Mouse (Mus musculus): ENCODE measurements at regions not wholly inside any gene's neighbourhood (a gene's known extent, or its start where the extent isn't known, plus 50 kb on each side); places are given as distances from the start of the nearest gene placed in this dataset.
A peak's percentile ranks its signal among the peaks of the same experiment; 100 is the strongest.

DNA sequence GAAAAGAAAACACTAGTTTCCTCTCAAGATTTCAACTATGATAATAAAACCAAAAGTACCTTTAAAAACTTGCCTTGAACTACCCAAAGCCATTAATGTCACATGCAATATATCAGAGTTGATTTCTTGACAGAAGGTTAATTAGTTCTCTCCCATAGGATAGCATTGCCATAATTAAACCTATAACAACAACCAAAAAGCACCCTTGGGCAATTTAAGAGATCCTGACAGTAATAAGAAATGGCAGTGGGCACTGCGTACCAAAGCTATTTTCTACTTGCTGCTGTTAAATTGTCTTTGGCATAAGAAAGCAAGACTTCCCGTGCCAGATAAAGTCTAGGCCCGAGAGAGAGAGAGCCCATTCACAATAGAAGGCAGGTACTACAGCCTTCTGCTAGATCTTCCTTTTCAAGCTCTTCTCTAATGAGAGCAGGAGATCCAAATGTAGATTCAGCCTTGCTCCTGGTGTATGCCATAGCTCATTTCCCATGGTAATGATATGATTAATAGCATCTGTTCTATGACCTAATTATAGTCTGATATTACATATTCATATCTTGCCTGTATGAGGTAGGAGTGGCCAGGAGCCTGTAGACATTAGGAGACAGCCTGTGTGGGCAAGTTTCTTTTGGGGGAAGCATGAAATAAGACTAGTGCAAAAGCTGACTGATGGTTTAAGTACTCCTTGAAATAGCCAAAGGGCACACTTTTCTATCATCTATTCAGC, 126.3 kb upstream of the Cd180 start:
- DNase-seq, result no peak
- intact Hi-C loops (cut with DNase I), result no loop called here

DNA sequence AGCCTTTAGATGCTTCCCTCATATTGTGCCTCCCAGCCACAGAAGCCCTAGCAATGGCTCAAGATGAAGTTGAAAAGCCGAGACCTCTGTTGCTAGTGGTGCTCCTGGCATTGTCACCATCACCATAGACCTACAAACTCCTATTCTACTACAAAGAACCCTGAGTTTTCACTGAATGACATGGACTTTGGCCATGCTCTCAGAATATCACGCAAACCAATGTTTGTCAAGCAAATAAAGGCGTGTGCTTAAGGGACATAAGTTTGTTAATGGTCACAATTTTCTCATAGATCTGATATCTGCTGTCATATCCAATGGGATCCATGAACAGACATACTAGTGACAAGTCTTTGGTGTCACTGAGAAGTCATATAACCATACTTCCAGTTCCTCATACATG, 123.8 kb upstream of the Cd180 start:
- intact Hi-C loops (cut with DNase I), result no loop called here

DNA sequence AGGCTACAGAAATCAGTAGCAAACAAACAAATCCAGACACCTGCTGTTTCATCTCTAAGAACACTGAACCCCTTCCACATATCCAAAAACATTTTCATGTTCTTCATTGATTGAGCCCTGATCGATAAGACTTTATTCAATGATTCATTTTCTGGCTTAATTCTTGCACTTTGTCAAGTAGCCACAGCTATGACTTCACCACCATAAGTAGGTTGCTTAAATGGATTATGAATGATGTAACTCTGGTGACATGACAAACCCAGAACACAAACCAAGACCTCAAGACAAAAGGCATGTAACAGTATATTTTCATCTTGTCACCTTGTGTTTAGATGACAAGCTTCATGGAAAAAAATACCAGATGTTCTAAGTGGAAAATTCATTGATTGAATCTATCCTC, 123.1 kb upstream of the Cd180 start:
- no peak for DNase-seq
- intact Hi-C loops (cut with DNase I), result no loop called here

More for the DNA sequence above, 123.8 kb upstream of the Cd180 start:
- DNase-seq, result no peak

DNA sequence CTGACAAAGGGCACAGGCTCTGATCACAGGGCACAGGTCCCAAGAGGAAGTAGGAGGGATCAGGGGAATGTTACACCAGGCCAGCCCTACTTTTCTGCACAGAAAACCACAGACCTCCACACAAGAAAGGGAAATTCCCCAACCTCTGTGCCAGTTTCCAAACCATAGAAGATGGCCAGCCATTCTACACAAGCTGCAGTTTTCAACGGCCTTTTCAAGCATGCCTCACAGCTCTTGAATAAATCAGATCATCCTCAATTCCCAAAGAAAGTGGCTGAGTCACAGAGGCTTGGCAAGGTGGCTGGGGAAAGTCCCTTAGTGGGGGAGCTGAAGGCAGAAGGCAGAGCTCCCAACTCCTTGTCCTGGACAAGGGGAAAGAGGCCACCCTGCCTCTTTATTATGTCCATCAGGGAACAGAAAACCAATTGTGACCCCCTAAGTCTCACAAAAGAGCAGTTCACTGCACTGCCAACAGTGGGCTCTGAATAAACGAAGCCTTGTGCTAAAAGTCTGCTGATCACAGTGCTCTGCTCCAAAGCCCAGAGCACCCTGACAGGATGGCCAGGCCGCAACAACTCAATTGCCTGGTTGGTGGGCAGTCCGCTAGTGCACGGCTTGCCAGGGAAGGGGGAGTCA, 120.0 kb upstream of the Cd180 start:
- intact Hi-C loops (cut with DNase I), result no loop called here
- peak; percentile 57 for DNase-seq

DNA sequence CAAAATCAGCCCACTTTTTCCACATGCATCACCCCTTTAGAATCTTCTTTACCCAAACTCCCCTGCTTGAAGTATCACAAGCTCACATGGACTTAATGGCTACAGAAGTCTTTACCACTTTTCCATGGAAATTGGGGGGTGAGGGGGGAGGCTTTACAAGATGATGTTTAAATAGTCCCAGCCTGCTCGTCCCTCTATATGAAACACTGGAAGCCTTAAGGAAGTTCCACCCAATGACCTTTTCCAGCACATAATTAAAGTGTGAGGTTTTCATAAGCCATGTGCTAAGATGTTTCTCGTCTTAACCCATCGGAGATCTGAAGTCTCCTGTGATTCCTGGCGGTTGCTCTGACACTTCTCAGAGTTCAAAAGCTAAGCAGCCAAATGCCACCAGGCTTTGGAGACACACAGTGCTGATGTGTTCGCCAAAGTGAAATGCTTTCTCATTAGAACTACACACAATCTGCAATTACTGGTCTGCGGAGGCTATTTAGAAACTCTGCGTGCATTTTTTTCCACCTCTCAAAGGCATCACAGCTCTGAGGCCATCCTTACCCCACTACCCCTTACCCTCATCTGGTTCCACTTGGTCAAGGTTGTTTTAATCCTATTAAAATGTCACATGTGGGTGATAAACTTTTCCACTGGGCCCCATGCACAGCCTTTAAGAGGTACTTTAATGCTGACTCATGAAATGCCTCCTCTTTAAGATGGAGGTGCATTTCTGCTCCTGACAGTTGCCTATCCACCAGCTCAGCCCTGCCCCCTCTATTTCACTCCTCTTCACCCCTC, 116.3 kb upstream of the Cd180 start:
- no peak for DNase-seq
- intact Hi-C loops (cut with DNase I), result no loop called here

GRCm38 (mm10) chr13:102578811-102579210, 114.5 kb upstream of the Cd180 start:
- DNase-seq, result no peak

GRCm38 (mm10) chr13:102579638-102580037, 113.7 kb upstream of the Cd180 start:
- intact Hi-C loops (cut with DNase I), result no loop called here
- no peak for DNase-seq

More at GRCm38 (mm10) chr13:102578811-102579210, 114.5 kb upstream of the Cd180 start:
- intact Hi-C loops (cut with DNase I), result no loop called here

DNA sequence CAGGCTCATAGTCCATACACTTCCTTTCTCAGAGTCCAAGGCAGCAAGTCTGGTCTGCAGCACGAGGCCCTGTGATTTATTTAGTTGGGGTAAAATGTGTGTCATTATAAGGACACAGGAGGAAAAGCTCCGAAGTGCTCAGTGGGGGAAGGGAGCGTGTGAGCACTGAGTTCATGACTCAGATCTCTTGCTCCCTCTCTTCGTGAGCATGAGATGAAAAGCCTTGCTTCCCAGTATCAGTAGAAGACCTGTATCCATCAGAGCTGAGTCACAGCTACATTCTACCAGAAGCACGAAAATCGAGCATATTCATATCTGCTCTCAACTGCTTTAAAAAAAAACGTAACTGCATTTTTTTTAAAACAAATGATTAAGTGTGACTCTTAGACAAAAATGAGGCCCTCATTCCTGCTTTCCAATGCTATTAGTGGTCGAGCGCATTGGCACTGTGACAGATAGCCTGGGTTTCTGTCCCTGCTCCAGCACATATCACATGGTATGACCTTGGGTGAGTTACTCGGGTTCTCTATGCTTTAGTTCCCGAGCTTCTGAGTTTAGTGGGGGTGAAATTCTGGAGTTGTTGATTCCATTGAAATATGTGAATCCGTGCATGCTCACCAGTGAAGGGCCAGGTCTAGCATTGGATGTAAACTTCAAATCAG, 109.2 kb upstream of the Cd180 start:
- peak; percentile 54 for DNase-seq

GRCm38 (mm10) chr13:102586215-102586614, 107.1 kb upstream of the Cd180 start:
- DNase-seq, result no peak
- intact Hi-C loops (cut with DNase I), result no loop called here

More for the DNA sequence above, 109.2 kb upstream of the Cd180 start:
- intact Hi-C loops (cut with DNase I), result no loop called here

DNA sequence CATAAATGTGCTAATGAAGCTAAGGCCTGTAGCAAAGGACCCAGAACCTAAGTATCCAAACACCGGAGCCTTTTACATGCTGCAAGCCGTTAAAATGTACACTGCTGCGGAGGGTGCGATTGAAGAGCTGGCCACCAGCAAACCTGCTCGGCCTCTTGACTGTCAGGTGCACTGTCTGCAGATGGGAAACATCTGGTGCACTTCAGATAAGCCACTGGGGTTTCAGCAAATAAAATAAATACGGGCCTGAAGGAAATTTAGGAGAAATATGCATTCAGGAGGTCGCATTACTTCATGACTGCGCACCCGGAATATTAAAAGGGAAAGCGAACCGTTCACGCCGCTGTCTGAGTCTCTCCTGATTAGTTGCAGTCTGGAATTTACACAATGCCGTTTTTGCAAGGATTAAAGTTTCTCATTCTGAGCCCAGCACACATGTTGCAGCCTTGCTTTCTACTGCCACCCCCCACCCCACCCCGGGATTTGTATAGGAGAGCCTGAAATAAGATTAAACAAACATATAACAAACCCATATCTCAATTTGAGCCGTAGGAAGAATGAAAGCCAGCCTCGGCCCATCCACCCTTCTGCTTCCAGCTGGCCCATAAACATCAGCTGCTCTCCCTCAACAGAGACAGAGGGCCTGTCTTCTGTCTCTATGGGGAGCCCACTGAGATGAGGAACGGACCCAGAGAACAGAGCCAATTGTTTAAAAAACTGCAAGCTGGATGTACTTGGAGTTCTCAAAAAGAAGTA, 103.5 kb upstream of the Cd180 start:
- DNase-seq, result no peak
- intact Hi-C loops (cut with DNase I), result no loop called here

DNA sequence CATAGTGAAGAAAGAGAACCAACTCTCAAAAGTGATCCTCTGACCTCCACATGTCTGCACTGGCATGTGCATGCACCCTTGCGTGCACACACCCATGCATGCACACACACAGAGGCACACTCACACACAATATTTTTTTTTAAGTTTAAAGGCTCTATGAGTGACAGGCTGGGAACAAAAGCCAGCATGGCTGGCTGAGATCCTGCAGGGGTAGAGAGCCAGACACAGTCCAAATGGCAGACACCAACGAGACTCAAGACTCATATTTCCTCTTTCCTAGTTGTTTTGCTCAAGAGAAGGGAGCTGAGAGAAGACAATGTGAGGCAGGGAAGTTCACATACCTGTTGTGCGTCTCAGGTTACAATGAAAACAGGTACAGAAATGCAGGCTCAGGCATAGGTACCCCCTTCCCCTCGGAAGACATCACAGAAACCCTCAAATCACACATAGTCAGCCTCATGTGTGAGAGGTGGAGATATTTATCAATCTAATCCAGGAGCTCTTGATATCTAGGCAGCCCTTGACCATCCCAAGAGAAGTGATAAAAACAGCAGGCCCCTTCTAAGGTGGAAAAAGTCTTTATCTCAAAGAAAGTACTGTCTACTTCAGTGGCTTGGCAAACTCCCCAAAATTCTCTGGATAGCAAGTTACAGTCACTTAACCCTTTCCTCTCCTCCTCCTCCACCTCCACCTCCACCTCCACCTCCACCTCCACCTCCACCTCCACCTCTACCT, 101.4 kb upstream of the Cd180 start:
- intact Hi-C loops (cut with DNase I), result no loop called here
- DNase-seq, result no peak

DNA sequence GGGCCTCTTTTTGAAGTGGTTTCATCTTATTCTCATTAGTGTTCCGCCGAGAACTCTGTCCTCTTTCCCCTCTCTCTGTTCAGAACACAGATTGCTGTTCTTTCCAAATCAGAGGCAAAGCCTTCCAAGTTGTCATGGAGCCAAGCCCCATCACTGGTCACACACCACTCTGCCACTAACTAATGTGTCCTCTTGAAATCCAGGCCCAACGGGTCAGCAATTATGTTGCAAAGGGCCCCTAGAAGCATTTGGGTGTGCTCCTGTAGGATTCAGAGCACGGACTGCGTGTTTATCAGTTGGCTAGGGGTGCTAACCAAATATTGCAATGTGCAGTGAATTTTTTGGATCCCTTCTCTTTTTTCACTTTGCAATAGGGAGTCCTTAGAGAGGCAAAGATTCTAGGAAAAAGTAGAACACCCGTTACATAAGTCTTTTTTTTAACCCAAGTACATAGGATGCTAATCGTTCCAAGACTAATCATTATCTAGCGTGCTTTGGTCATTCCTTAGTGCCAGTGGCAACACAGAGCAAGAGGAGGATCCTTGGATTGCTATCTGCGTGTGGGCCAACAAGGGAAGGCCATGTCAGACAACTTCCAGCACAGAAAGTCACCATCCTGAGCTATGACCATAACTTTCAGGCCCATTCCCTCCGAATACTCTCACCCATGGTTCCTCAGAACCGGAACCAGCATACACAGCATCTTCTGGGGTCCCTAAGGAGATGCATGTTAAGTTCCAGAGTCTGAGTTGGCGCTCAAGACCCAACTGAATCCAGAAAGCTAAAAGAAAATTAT, 99.8 kb upstream of the Cd180 start:
- intact Hi-C loops (cut with DNase I), result no loop called here
- peak; percentile 67 for DNase-seq

DNA sequence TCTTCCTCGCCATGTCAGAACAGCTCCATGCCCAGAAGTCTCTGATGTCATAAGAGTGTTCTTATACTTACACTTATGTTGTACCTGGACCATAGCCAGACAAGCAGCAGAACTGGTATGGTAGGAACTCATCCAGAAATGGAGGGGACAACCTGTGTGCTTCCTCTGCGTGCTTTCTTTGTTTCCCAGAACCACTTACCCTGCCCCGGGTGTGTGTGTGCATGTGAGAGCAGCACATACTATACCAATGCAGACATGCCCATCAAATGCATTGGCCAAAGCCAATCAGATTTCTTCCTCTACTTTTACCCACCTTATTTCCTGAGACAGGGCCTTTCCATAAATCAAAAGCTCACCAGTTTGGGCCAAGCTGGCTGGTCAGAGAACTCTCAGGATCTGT, 99.2 kb upstream of the Cd180 start:
- intact Hi-C loops (cut with DNase I), result no loop called here
- DNase-seq, result no peak

- no peak for DNase-seq
- intact Hi-C loops (cut with DNase I), result no loop called here
These were observed 97.8 kb upstream of the Cd180 start for GRCm38 (mm10) chr13:102595602-102596001.

DNA sequence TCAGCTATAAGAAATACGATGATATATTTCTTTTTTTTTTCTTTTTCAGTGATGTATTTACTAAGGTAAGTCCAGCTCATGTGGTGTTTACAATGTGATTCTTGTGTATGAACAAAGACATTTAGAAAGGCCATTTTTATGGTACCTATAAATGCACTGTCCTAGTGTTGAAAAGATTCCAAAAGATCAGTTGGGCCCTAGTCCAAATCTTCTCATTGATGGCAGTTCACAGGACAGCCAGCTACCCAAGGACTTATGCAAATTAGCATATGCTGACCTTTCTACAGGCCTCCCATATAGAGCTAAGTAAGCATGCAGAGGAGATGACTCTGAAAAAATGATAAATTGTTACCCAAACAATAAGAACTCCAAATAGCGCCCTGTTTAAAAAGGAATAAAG, 97.3 kb upstream of the Cd180 start:
- intact Hi-C loops (cut with DNase I), result no loop called here
- no peak for DNase-seq

DNA sequence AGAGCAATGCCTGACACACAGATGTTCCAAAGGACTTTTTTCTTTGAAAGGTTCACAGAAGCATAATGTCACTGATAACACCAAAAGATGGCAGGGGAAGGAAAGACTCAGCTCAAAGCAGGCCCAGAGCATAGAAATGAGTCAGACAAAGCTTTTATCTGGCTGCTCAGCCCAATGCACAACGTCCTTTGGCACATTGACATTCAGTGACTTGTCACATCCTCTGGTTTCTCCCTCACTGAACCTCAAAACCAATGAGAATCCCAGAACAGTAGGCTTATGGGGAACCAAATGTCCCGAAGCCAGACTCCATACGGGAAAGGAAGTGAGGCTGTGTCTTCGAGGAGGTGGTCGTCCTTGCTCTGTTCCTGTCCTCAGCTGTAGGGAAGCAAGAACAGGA, 95.2 kb upstream of the Cd180 start:
- intact Hi-C loops (cut with DNase I), result no loop called here

DNA sequence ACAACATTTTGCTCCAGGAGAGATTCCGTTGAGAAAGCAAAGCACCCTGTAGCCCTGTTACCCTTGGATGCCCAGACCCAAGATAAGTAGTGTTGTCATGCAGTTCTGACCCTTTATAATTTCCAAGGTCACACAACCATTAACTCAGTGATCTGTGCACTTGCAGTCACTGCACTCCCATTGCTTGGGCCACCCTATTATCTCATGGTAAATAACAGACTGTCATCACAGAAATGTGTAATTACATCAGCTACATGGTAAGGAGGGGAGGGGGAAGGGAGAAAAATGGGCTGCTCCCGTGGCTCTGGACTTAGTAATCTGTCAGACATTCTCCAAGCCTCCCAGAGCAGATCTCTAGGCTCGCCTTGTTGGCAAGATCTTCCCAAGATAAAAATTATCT, 93.8 kb upstream of the Cd180 start:
- intact Hi-C loops (cut with DNase I), result no loop called here
- no peak for DNase-seq

More for the DNA sequence above, 95.2 kb upstream of the Cd180 start:
- no peak for DNase-seq

DNA sequence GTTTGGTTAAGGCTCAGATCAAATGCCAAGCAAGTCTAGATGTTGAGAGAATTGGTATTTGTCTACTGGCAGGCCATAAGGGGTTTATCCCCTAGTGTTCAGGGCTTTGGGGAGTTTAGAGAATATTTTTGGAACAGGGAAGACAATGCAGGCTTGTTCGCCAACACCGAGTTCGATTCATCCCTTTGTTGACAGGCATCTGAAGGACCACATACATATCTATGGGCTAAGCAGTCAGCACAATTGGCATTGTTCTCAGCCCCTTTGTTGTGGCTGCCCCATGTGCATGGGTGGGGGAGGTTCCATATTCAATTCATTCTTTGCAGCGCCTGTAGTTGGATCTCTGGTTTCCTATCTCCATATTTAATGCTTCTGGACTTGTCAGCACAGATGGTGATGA, 93.3 kb upstream of the Cd180 start:
- no peak for DNase-seq
- intact Hi-C loops (cut with DNase I), result no loop called here

GRCm38 (mm10) chr13:102624461-102624860, 68.9 kb upstream of the Cd180 start:
- intact Hi-C loops (cut with DNase I), result no loop called here
- DNase-seq, result no peak
